Mouse (Mus musculus): ENCODE results near the gene Ttf1.
"Not testable (repeated sequence)": the region's sequence is repeated elsewhere in the genome, so short reads cannot be mapped to it uniquely, and the experiment has no call there.

The Ttf1 gene

GRCm38 (mm10) chr2:29053802-29054544 lies 6.1 kb upstream of the Ttf1 start:
- in situ Hi-C loops (cut with MboI; ENCODE audit: low sequenced_read_pairs): loop anchor here (5.0 kb wide), 1 partner anchor 132 kb away; no protein-coding TSS in a partner anchor

- in situ Hi-C loops (cut with MboI; ENCODE audit: low sequenced_read_pairs): loop anchor here (5.0 kb wide), 1 partner anchor 132 kb away; no protein-coding TSS in a partner anchor
Observed at GRCm38 (mm10) chr2:29054545-29054935, 5.5 kb upstream of the Ttf1 start.

GRCm38 (mm10) chr2:29054991-29055390 lies 5.1 kb upstream of the Ttf1 start, which contains the start of gene Cfap77:
Gene Cfap77, minus strand, starts transcription at chr2:29055066.
- in situ Hi-C loops (cut with MboI; ENCODE audit: low sequenced_read_pairs): loop anchor here (5.0 kb wide), 1 partner anchor 133 kb away; no protein-coding TSS in a partner anchor

- in situ Hi-C loops (cut with MboI; ENCODE audit: low sequenced_read_pairs): no loop called here
Observed at GRCm38 (mm10) chr2:29065796-29066195, 5.7 kb downstream of the Ttf1 start.

GRCm38 (mm10) chr2:29066410-29066809 lies 6.3 kb downstream of the Ttf1 start:
- in situ Hi-C loops (cut with MboI; ENCODE audit: low sequenced_read_pairs): no loop called here

GRCm38 (mm10) chr2:29074676-29075075 lies 14.6 kb downstream of the Ttf1 start:
- in situ Hi-C loops (cut with MboI; ENCODE audit: low sequenced_read_pairs): no loop called here

- in situ Hi-C loops (cut with MboI; ENCODE audit: low sequenced_read_pairs): no loop called here
Observed at GRCm38 (mm10) chr2:29075331-29076070, 15.4 kb downstream of the Ttf1 start.

GRCm38 (mm10) chr2:29076226-29076625 lies 16.2 kb downstream of the Ttf1 start:
- in situ Hi-C loops (cut with MboI; ENCODE audit: low sequenced_read_pairs): no loop called here

- in situ Hi-C loops (cut with MboI; ENCODE audit: low sequenced_read_pairs): no loop called here
Observed at GRCm38 (mm10) chr2:29081965-29082364, 21.9 kb downstream of the Ttf1 start.

- in situ Hi-C loops (cut with MboI; ENCODE audit: low sequenced_read_pairs): no loop called here
Observed at GRCm38 (mm10) chr2:29086026-29086425, 26.0 kb downstream of the Ttf1 start.

- in situ Hi-C loops (cut with MboI; ENCODE audit: low sequenced_read_pairs): not testable (repeated sequence)
Observed at GRCm38 (mm10) chr2:29089276-29089675, 29.2 kb downstream of the Ttf1 start.

GRCm38 (mm10) chr2:29095674-29096073 lies 35.6 kb downstream of the Ttf1 start:
- in situ Hi-C loops (cut with MboI; ENCODE audit: low sequenced_read_pairs): no loop called here

- in situ Hi-C loops (cut with MboI; ENCODE audit: low sequenced_read_pairs): no loop called here
Observed at GRCm38 (mm10) chr2:29096751-29097150, 36.7 kb downstream of the Ttf1 start.

- in situ Hi-C loops (cut with MboI; ENCODE audit: low sequenced_read_pairs): no loop called here
Observed at GRCm38 (mm10) chr2:29097465-29097864, 37.4 kb downstream of the Ttf1 start.

- in situ Hi-C loops (cut with MboI; ENCODE audit: low sequenced_read_pairs): not testable (repeated sequence)
Observed at GRCm38 (mm10) chr2:29097955-29098354, 37.9 kb downstream of the Ttf1 start.

GRCm38 (mm10) chr2:29098786-29099185 lies 38.7 kb downstream of the Ttf1 start:
- in situ Hi-C loops (cut with MboI; ENCODE audit: low sequenced_read_pairs): no loop called here

- in situ Hi-C loops (cut with MboI; ENCODE audit: low sequenced_read_pairs): no loop called here
Observed at GRCm38 (mm10) chr2:29099646-29100045, 39.6 kb downstream of the Ttf1 start.

GRCm38 (mm10) chr2:29100822-29101534 lies 40.9 kb downstream of the Ttf1 start:
- in situ Hi-C loops (cut with MboI; ENCODE audit: low sequenced_read_pairs): no loop called here

- in situ Hi-C loops (cut with MboI; ENCODE audit: low sequenced_read_pairs): not testable (repeated sequence)
Observed at GRCm38 (mm10) chr2:29102416-29103377, 42.6 kb downstream of the Ttf1 start.

- in situ Hi-C loops (cut with MboI; ENCODE audit: low sequenced_read_pairs): no loop called here
Observed at GRCm38 (mm10) chr2:29120969-29121368, 60.9 kb downstream of the Ttf1 start.
